Mouse (Mus musculus) CH12.LX (cell line): ENCODE measurements at regions not wholly inside any gene's neighbourhood (a gene's known extent, or its start where the extent isn't known, plus 50 kb on each side); places are given as distances from the start of the nearest gene placed in this dataset.

ENCODE experiments used
- DNase-seq: peaks from one replicate; pipeline ENCODE4 v3.0.0-alpha.2; 2013; ENCODE audit errors: extremely low read depth
- H3K27ac ChIP-seq: 2 replicates; pipeline ENCODE4 v1.5.1; 2012; ENCODE audit warnings: low read depth, mild to moderate bottlenecking, control low read depth, moderate library complexity; ENCODE audit not compliant: insufficient read depth
- H3K27me3 ChIP-seq: replicated peaks from 2 replicates; pipeline ENCODE3; 2012; ENCODE audit warnings: inconsistent platforms
- H3K36me3 ChIP-seq, 2 experiments: replicated peaks in 1 of 2; 2 replicates each; pipeline versions ENCODE3 to v1.6.1; 2012; ENCODE audit warnings: inconsistent platforms in 1 of 2, low read length in 1 of 2, mild to moderate bottlenecking in 1 of 2, mixed read lengths in 1 of 2, moderate library complexity in 1 of 2; ENCODE audit not compliant: control insufficient read depth in 1 of 2, insufficient read depth in 1 of 2
- H3K4me1 ChIP-seq, 2 experiments: 2 replicates each; pipeline ENCODE4 v1.6.1; 2012; ENCODE audit warnings: inconsistent platforms in 1 of 2, moderate library complexity in 1 of 2; ENCODE audit not compliant: insufficient read depth in 2 of 2, control insufficient read depth in 1 of 2
- H3K4me2 ChIP-seq: 2 replicates; pipeline ENCODE4 v1.6.1; 2012; ENCODE audit warnings: low read depth, mild to moderate bottlenecking, control low read depth; ENCODE audit not compliant: poor library complexity, insufficient read depth, severe bottlenecking
- H3K4me3 ChIP-seq, 3 experiments: fragments of 150-350 bp in 1 of 3; sonication (generic) in 1 of 3; replicated peaks in 1 of 3; 2 replicates each; pipeline versions ENCODE3 to v1.5.1; 2011 to 2012; ENCODE audit warnings: low read depth in 2 of 3, low read length in 2 of 3, mild to moderate bottlenecking in 2 of 3, moderate library complexity in 2 of 3, control low read depth in 1 of 3, improper control_type of control experiment in 1 of 3, inconsistent platforms in 1 of 3, mixed read lengths in 1 of 3; ENCODE audit not compliant: poor library complexity in 1 of 3
- H3K79me2 ChIP-seq: replicated peaks from 2 replicates; pipeline ENCODE4 v1.6.1; 2012; ENCODE audit warnings: mild to moderate bottlenecking, moderate library complexity; ENCODE audit not compliant: control insufficient read depth, poor library complexity, insufficient read depth, severe bottlenecking; ENCODE audit errors: extremely low read depth
- H3K9ac ChIP-seq: 2 replicates; pipeline ENCODE4 v1.6.1; 2012; ENCODE audit warnings: low read depth, mild to moderate bottlenecking, control low read depth, moderate library complexity; ENCODE audit not compliant: insufficient read depth
- H3K9me3 ChIP-seq: replicated peaks from 2 replicates; pipeline ENCODE3; 2012; ENCODE audit warnings: low read length, inconsistent platforms, mixed read lengths
- CHD1 ChIP-seq: IDR thresholded peaks from 2 replicates; pipeline ENCODE4 v1.6.1; 2012; ENCODE audit warnings: low read depth, low read length, improper control_type of control experiment, inconsistent platforms
- CTCF ChIP-seq, 2 experiments: IDR thresholded peaks in 1 of 2; conservative IDR thresholded peaks in 1 of 2; 2 replicates each; pipeline ENCODE4 v1.5.1; 2011 to 2012; ENCODE audit warnings: low read depth in 2 of 2, low read length in 2 of 2, improper control_type of control experiment in 1 of 2, inconsistent platforms in 1 of 2, mild to moderate bottlenecking in 1 of 2, moderate library complexity in 1 of 2
- E2F4 ChIP-seq: IDR thresholded peaks from 2 replicates; pipeline ENCODE4 v1.6.1; 2011; ENCODE audit warnings: low read depth, low read length, improper control_type of control experiment; ENCODE audit not compliant: insufficient replicate concordance
- ELF1 ChIP-seq: IDR thresholded peaks from 2 replicates; pipeline ENCODE4 v1.6.1; 2014; ENCODE audit warnings: low read depth, mild to moderate bottlenecking, inconsistent platforms, low read length, improper control_type of control experiment
- HCFC1 ChIP-seq: IDR thresholded peaks from 2 replicates; pipeline ENCODE4 v1.6.1; 2012; ENCODE audit warnings: low read depth, mild to moderate bottlenecking, inconsistent platforms, low read length, improper control_type of control experiment
- KAT2A ChIP-seq: IDR thresholded peaks from 2 replicates; pipeline ENCODE4 v1.6.1; 2012; ENCODE audit warnings: low read length, improper control_type of control experiment, inconsistent platforms; ENCODE audit not compliant: insufficient replicate concordance
- MAFK ChIP-seq: IDR thresholded peaks from 2 replicates; pipeline ENCODE4 v1.6.1; 2011; ENCODE audit warnings: low read length, improper control_type of control experiment; ENCODE audit not compliant: insufficient replicate concordance
- MYC ChIP-seq: IDR thresholded peaks from 2 replicates; pipeline ENCODE4 v1.6.1; 2011; ENCODE audit warnings: low read depth, mild to moderate bottlenecking, improper control_type of control experiment, low read length
- NELFE ChIP-seq: IDR thresholded peaks from 2 replicates; pipeline ENCODE4 v1.6.1; 2011; ENCODE audit warnings: low read depth, low read length, improper control_type of control experiment
- NRF1 ChIP-seq: IDR thresholded peaks from 2 replicates; pipeline ENCODE4 v1.6.1; 2014; ENCODE audit warnings: low read depth, mild to moderate bottlenecking, inconsistent platforms, low read length, improper control_type of control experiment, moderate library complexity
- PAX5 ChIP-seq: IDR thresholded peaks from 2 replicates; pipeline ENCODE4 v1.6.1; 2012; ENCODE audit warnings: low read length, inconsistent platforms, mixed read lengths
- POLR2A ChIP-seq: IDR thresholded peaks from 2 replicates; pipeline ENCODE4 v1.6.1; 2011; ENCODE audit warnings: low read depth, mild to moderate bottlenecking, improper control_type of control experiment, low read length
- POLR2AphosphoS2 ChIP-seq: IDR thresholded peaks from 2 replicates; pipeline ENCODE4 v1.6.1; 2011; ENCODE audit warnings: low read depth, low read length, improper control_type of control experiment
- SIN3A ChIP-seq: IDR thresholded peaks from 2 replicates; pipeline ENCODE4 v1.6.1; 2012; ENCODE audit warnings: low read length, improper control_type of control experiment, inconsistent platforms
- SMC3 ChIP-seq: IDR thresholded peaks from 2 replicates; pipeline ENCODE4 v1.6.1; 2011; ENCODE audit warnings: low read depth, low read length, improper control_type of control experiment
- TBP ChIP-seq: conservative IDR thresholded peaks from 2 replicates; pipeline ENCODE4 v1.6.1; 2011; ENCODE audit warnings: low read depth, low read length, improper control_type of control experiment
- UBTF ChIP-seq: IDR thresholded peaks from 2 replicates; pipeline ENCODE4 v1.6.1; 2012; ENCODE audit warnings: low read depth, mild to moderate bottlenecking, inconsistent platforms, low read length, improper control_type of control experiment, moderate library complexity
- USF1 ChIP-seq: IDR thresholded peaks from 2 replicates; pipeline ENCODE4 v1.6.1; 2014; ENCODE audit warnings: low read depth, mild to moderate bottlenecking, inconsistent platforms, low read length, improper control_type of control experiment
- ZMIZ1 ChIP-seq: IDR thresholded peaks from 2 replicates; pipeline ENCODE4 v1.6.1; 2012; ENCODE audit warnings: low read depth, mild to moderate bottlenecking, inconsistent platforms, low read length, improper control_type of control experiment
- ZNF384 ChIP-seq: IDR thresholded peaks from 2 replicates; pipeline ENCODE4 v1.6.1; 2012; ENCODE audit warnings: low read depth, low read length, improper control_type of control experiment, inconsistent platforms
- dilution Hi-C: fragments of 300-500 bp; cut with MboI; formaldehyde crosslinking; loops from 2 replicates; pipeline ENCODE4 v1.14.3; 2020; ENCODE audit warnings: low sequenced_read_pairs; ENCODE audit not compliant: extremely low pct_unique_long_range_greater_than_20kb, extremely low pct_ligation_motif_present
- in situ Hi-C: fragments of 300-500 bp; cut with MboI; formaldehyde crosslinking; loops from 3 replicates; pipeline ENCODE4 v1.14.3; 2019; ENCODE audit warnings: low sequenced_read_pairs, low pct_ligation_motif_present, low pct_unique_long_range_greater_than_20kb, mixed read lengths

DNA sequence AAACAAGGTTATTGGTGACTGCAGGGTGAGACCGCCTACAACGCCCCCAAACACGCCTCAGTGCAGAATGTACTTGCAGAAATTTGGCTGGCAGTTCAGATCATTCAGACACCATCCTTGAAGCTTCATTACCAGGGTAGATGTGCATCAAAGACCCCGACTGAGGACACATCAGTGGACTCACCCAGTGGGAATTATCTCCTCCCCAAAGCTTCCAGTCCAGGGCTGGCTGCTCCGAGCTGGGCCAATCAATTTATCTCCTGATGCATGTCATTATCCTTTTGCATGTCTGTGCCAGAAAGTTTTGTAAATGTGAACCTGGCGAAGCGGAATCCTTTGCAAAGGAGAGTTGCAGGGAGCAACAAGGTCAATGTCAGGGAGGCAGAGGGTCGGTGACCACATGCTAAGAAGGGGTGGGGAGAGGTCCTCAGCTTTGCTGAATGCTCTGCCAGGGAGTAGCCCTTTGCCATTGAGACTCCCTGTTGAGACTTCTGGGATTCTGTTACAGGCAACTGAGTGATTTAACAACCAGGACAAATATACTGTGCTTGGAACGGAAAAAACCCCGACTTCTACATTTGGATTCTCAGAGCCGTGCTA is 79.5 kb downstream of the Ackr3 start:
- in situ Hi-C loops: no loop called here
- H3K4me1 ChIP-seq: peaks cover under 1 to 11% of the 10 kb centered on the region in 2 experiments
- no peak overlapping the region for H3K9ac ChIP-seq
- peaks cover 3% of the 10 kb centered on the region for H3K9me3 ChIP-seq
- TF ChIP-seq ELF1 (no peak), E2F4 (no peak), MYC (no peak), NRF1 (no peak), USF1 (no peak), UBTF (no peak)
- no peak overlapping the region for H3K4me2 ChIP-seq
- no peaks in the 10 kb centered on the region for H3K79me2 ChIP-seq
- H3K27me3 ChIP-seq: no peaks in the 10 kb centered on the region
- dilution Hi-C loops: no loop called here
- DNase-seq: no peak
- H3K27ac ChIP-seq: no peak overlapping the region
- no peak overlapping the region for H3K4me3 ChIP-seq
- H3K36me3 ChIP-seq: no peaks in the 10 kb centered on the region

DNA sequence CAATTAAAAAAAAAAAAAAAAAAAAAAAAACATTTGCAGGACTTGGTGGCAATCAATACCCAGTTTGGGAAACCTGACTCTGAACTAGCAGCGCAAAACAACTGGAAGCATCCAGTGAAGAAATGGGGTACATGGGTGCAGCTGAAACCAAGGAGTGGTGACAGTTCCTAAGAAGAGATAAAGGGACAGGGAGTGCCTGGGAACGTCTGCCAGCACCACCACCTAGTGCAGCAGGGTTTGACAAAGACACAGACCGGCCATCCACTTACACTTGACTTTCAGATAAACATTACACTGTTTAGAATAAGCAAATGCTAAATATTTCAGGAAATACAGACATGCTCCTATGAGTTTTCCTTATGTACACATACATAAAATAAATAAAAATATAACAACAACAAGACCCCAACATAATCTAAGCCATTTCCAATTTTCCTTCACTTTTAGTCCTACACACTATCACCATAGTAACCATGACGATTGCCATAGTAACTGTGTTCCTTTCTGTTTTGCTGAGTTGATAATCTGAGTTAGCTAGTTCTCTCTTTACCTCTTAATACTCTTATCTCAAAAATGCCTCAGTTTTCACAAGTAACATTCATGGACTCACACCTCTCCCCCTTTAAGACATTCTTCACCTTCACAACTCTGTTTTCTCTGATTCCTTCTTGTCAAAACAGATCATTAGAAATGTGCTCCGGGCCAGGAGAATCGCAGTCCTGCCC is 80.3 kb downstream of the Ackr3 start:
- no peak overlapping the region for H3K4me2 ChIP-seq
- in situ Hi-C loops: no loop called here
- H3K79me2 ChIP-seq: no peaks in the 10 kb centered on the region
- peaks cover 3% of the 10 kb centered on the region for H3K9me3 ChIP-seq
- dilution Hi-C loops: no loop called here
- no peaks in the 10 kb centered on the region for H3K27me3 ChIP-seq
- H3K9ac ChIP-seq: no peak overlapping the region
- peaks cover 9 to 19% of the 10 kb centered on the region in 2 experiments for H3K4me1 ChIP-seq
- TF ChIP-seq SIN3A (no peak), NELFE (no peak), ZNF384 (no peak), ZMIZ1 (no peak), PAX5 (no peak), NRF1 (no peak), POLR2A (no peak), SMC3 (no peak), CTCF (conservative IDR thresholded peaks at IDR 0.05 in 1 of 2, IDR thresholded peaks at IDR 0.05 in 1 of 2; ENCODE audit: low read depth in 2 of 2, low read length in 2 of 2) (no peak), CHD1 (no peak), MAFK (no peak), KAT2A (no peak), POLR2AphosphoS2 (no peak), TBP (no peak), HCFC1 (no peak)
- H3K4me3 ChIP-seq: no peak overlapping the region
- DNase-seq: no peak
- no peaks in the 10 kb centered on the region for H3K36me3 ChIP-seq
- no peak overlapping the region for H3K27ac ChIP-seq
